Mouse (Mus musculus): Measurements from ENCODE around the gene Tnni3k. TPM values are rescaled to one million over a fixed set of nuclear protein-coding genes. Genes with fewer than 3 reads are reported as not detected.

The Tnni3k gene
- polyA plus RNA-seq, 1 experiment = not detected

GRCm38 (mm10) chr3:154817732-154818131, 237.5 kb downstream of the Tnni3k start:
- no peaks in the 10 kb centered on the region for H3K4me1 ChIP-seq

GRCm38 (mm10) chr3:154816801-154817625, 238.2 kb downstream of the Tnni3k start:
- Histone ChIP-seq H3K27me3 (replicated peaks) (no peaks in the 10 kb centered on the region), H3K36me3 (replicated peaks; ENCODE audit: low read length) (no peaks in the 10 kb centered on the region), H3K9me3 (peaks cover 16% of the 10 kb centered on the region), H3K4me3 (replicated peaks) (no peak overlapping the region), H3K4me1 (no peaks in the 10 kb centered on the region)
- TF ChIP-seq GATA1 (IDR thresholded peaks at IDR 0.05; ENCODE audit: borderline replicate concordance, low read length) (no peak), FLI1 (IDR thresholded peaks at IDR 0.05; ENCODE audit: low read length) (no peak)

More at GRCm38 (mm10) chr3:154817732-154818131, 237.5 kb downstream of the Tnni3k start:
- H3K9me3 ChIP-seq = peaks cover 12% of the 10 kb centered on the region
- H3K27me3 ChIP-seq (replicated peaks) = no peaks in the 10 kb centered on the region
- no peak overlapping the region for H3K4me3 ChIP-seq (replicated peaks)
- no peak for TF ChIP-seq FLI1 (IDR thresholded peaks at IDR 0.05; ENCODE audit: low read length)
- no peak for TF ChIP-seq GATA1 (IDR thresholded peaks at IDR 0.05; ENCODE audit: borderline replicate concordance, low read length)
- H3K36me3 ChIP-seq (replicated peaks; ENCODE audit: low read length) = no peaks in the 10 kb centered on the region

- Histone ChIP-seq H3K4me1 (no peaks in the 10 kb centered on the region), H3K27me3 (replicated peaks) (no peaks in the 10 kb centered on the region), H3K36me3 (replicated peaks; ENCODE audit: low read length) (no peaks in the 10 kb centered on the region), H3K9me3 (peaks cover 24% of the 10 kb centered on the region), H3K4me3 (replicated peaks) (no peak overlapping the region)
- TF ChIP-seq GATA1 (IDR thresholded peaks at IDR 0.05; ENCODE audit: borderline replicate concordance, low read length) = no peak
- no peak for TF ChIP-seq FLI1 (IDR thresholded peaks at IDR 0.05; ENCODE audit: low read length)
Observed at GRCm38 (mm10) chr3:154816231-154816630, 239.0 kb downstream of the Tnni3k start.

GRCm38 (mm10) chr3:154815606-154816005, 239.6 kb downstream of the Tnni3k start:
- TF ChIP-seq GATA1 (IDR thresholded peaks at IDR 0.05; ENCODE audit: borderline replicate concordance, low read length) = no peak
- TF ChIP-seq FLI1 (IDR thresholded peaks at IDR 0.05; ENCODE audit: low read length) = no peak

GRCm38 (mm10) chr3:154812893-154813292, 242.3 kb downstream of the Tnni3k start:
- TF ChIP-seq GATA1 (IDR thresholded peaks at IDR 0.05; ENCODE audit: borderline replicate concordance, low read length) (no peak), FLI1 (IDR thresholded peaks at IDR 0.05; ENCODE audit: low read length) (no peak)
- no peaks in the 10 kb centered on the region for H3K4me1 ChIP-seq

More at GRCm38 (mm10) chr3:154815606-154816005, 239.6 kb downstream of the Tnni3k start:
- H3K27me3 ChIP-seq (replicated peaks) = no peaks in the 10 kb centered on the region
- no peak overlapping the region for H3K4me3 ChIP-seq (replicated peaks)
- H3K9me3 ChIP-seq = peaks cover 30% of the 10 kb centered on the region
- H3K4me1 ChIP-seq = no peaks in the 10 kb centered on the region
- no peaks in the 10 kb centered on the region for H3K36me3 ChIP-seq (replicated peaks; ENCODE audit: low read length)

GRCm38 (mm10) chr3:154811833-154812232, 243.4 kb downstream of the Tnni3k start:
- no peak for TF ChIP-seq FLI1 (IDR thresholded peaks at IDR 0.05; ENCODE audit: low read length)
- TF ChIP-seq GATA1 (IDR thresholded peaks at IDR 0.05; ENCODE audit: borderline replicate concordance, low read length) = no peak

More at GRCm38 (mm10) chr3:154812893-154813292, 242.3 kb downstream of the Tnni3k start:
- Histone ChIP-seq H3K27me3 (replicated peaks) (no peaks in the 10 kb centered on the region), H3K9me3 (peaks cover 44% of the 10 kb centered on the region), H3K36me3 (replicated peaks; ENCODE audit: low read length) (no peaks in the 10 kb centered on the region), H3K4me3 (replicated peaks) (no peak overlapping the region)

GRCm38 (mm10) chr3:154811281-154811680, 243.9 kb downstream of the Tnni3k start:
- Histone ChIP-seq H3K9me3 (peaks cover 55% of the 10 kb centered on the region), H3K4me3 (replicated peaks) (peak overlapping the region; percentile 64), H3K27me3 (replicated peaks) (no peaks in the 10 kb centered on the region), H3K36me3 (replicated peaks; ENCODE audit: low read length) (no peaks in the 10 kb centered on the region), H3K4me1 (no peaks in the 10 kb centered on the region)
- no peak for TF ChIP-seq FLI1 (IDR thresholded peaks at IDR 0.05; ENCODE audit: low read length)
- TF ChIP-seq GATA1 (IDR thresholded peaks at IDR 0.05; ENCODE audit: borderline replicate concordance, low read length) = no peak

More at GRCm38 (mm10) chr3:154811833-154812232, 243.4 kb downstream of the Tnni3k start:
- Histone ChIP-seq H3K4me3 (replicated peaks) (peak overlapping the region; percentile 10), H3K9me3 (peaks cover 50% of the 10 kb centered on the region), H3K27me3 (replicated peaks) (no peaks in the 10 kb centered on the region), H3K36me3 (replicated peaks; ENCODE audit: low read length) (no peaks in the 10 kb centered on the region), H3K4me1 (no peaks in the 10 kb centered on the region)

- TF ChIP-seq GATA1 (IDR thresholded peaks at IDR 0.05; ENCODE audit: borderline replicate concordance, low read length) (no peak), FLI1 (IDR thresholded peaks at IDR 0.05; ENCODE audit: low read length) (no peak)
- H3K4me3 ChIP-seq (replicated peaks) = no peak overlapping the region
- H3K27me3 ChIP-seq (replicated peaks) = no peaks in the 10 kb centered on the region
- no peaks in the 10 kb centered on the region for H3K4me1 ChIP-seq
- H3K36me3 ChIP-seq (replicated peaks; ENCODE audit: low read length) = no peaks in the 10 kb centered on the region
- H3K9me3 ChIP-seq = peaks cover 58% of the 10 kb centered on the region
Observed at GRCm38 (mm10) chr3:154810273-154810870, 244.8 kb downstream of the Tnni3k start.

- no peaks in the 10 kb centered on the region for H3K4me1 ChIP-seq
- H3K9me3 ChIP-seq = peaks cover 54% of the 10 kb centered on the region
- no peaks in the 10 kb centered on the region for H3K27me3 ChIP-seq (replicated peaks)
- TF ChIP-seq GATA1 (IDR thresholded peaks at IDR 0.05; ENCODE audit: borderline replicate concordance, low read length) = no peak
- TF ChIP-seq FLI1 (IDR thresholded peaks at IDR 0.05; ENCODE audit: low read length) = no peak
- no peaks in the 10 kb centered on the region for H3K36me3 ChIP-seq (replicated peaks; ENCODE audit: low read length)
- H3K4me3 ChIP-seq (replicated peaks) = no peak overlapping the region
Observed at GRCm38 (mm10) chr3:154806626-154807025, 248.6 kb downstream of the Tnni3k start.
